Mouse (Mus musculus) layer of hippocampus, adult 9-10 months (tissue): ENCODE measurements around the gene Siae.

ENCODE experiments used
- DNase-seq: peaks from one replicate; pipeline ENCODE4 v3.0.0; 2022; ENCODE audit warnings: low spot score

Gene Siae

DNA sequence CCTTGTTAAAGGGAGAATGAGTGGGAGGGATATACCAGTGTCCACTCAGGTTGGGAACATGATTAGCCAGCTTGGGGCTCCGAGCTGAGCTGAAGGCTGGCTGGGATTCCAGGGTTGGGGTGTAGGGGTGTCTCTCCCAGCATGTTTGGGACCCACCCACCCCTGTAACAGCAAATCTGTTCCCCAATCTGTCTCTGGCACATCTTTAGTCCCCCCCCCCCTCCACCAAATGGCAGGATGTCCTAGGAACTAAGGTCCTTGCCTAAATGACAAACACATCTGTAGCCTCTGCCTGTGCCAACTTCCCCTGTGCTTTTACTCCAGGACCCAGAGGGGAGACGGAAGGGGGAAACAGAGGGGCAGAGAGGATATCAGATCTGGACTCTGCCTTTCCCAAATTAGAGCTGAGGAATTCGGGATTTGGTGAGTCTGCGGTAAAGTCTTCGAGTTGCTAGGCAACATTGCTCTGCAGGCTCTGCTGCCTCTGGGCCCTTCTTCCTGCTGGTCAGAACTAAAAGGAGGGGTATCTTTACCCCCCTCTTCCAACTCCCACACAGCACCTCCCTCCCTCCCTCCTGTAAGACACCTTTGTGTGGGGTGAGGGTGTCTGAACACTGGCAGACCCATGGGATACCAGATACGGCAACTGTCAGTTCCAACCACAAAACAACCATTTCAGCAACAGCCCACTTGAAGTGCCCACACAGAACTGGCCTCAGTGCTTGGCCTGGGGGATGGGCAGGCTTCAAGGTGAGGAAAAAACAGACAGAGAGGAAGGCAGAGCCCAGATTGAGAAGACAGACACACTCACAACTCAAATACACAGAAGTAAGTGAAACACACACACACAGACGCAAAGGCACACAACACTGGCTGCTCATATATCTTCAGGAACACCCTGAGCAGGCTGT is at the start of gene Siae:
Gene Siae, plus strand, starts transcription at position 861 of the 911 bp plus-strand sequence.
- no peak for DNase-seq

- no peak for DNase-seq
Observed at GRCm38 (mm10) chr9:37506023-37506422, 49.5 kb upstream of the Siae start.

DNA sequence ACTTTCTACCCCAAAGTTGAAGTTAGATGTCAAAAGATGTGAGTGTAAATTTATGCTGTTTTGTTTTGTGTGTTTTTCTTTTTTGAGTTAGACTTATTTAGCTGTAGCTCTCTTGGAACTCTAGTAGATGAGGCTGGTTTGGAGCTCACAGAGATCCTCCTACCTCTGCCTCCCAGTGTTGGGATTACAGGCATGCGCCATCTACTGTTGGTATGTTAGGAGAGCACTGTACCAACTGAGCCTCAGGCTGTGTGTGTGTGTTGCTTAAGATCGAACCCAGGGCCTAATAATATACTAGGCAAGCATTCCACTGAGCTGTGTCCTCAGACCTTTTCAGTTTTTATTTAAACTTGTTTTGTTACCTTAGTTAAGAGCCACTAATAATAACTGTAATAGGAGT is 43.4 kb upstream of the Siae start:
- DNase-seq = no peak

DNA sequence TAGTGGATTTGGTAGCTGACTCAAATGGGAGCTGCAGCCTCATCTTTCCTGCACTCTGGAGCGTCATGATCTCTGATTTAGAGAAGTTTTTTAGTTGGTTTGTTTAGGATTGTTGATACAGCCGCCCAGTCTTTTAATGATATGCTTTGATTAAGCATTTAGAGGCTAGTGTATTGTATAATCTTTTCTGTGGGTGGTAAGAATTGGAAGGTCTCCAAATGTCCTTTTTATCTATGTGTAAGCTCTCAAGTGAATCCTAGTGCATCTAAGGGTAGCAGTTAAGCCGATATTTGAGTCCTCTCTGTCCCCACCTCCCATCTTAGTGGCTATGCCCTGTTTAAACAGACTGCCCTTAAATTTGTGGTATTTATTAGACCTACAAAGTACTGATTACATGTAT is 41.0 kb upstream of the Siae start:
- no peak for DNase-seq

- DNase-seq = no peak
Observed at GRCm38 (mm10) chr9:37517467-37517866, 38.0 kb upstream of the Siae start.

DNA sequence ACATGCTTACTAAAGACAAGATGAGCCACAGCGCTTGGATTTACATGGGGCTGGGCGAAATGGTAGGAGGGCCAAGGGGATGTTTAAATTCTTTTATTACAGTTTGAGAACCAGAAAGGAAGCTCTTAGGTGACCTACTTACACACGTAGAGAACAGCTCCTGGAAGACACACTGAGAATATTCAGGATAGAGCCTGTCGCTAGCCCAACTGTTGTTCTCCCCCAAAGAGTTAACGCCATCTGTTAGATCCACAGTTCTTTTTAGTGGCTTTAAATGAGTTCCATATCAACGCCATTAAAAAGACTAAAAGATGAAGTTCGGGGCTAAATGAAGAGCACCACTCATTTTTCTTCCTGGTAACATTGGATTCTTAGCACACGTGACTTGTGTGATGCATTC is 36.5 kb upstream of the Siae start:
- no peak for DNase-seq

- no peak for DNase-seq
Observed at GRCm38 (mm10) chr9:37519995-37520394, 35.5 kb upstream of the Siae start.

DNA sequence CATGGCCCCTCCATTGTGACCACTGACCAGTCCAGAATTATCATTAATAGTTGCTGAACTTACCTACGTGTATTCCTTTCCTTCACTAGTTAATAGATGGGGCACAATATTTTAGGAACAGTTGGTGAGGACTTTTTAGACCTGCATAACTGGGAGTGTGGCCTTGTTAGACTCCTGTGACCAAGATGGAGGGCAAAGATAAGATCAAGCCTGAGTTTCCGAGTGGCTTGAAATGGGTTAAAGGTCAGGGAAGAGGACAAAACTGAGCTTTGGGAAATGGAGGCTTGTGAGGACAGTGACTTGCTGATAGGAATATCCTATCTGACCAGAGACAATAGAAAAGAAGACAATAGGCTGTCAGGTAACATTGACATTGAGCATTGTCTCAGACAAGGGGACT is 30.0 kb upstream of the Siae start:
- DNase-seq = no peak

- no peak for DNase-seq
Observed at GRCm38 (mm10) chr9:37526443-37527395, 28.8 kb upstream of the Siae start.

GRCm38 (mm10) chr9:37527396-37528224 is 27.9 kb upstream of the Siae start, which contains the start of gene Esam:
TSS of gene Esam (plus strand) at chr9:37528078.
- no peak for DNase-seq

- DNase-seq = no peak
Observed at GRCm38 (mm10) chr9:37528225-37528970, 27.1 kb upstream of the Siae start.

DNA sequence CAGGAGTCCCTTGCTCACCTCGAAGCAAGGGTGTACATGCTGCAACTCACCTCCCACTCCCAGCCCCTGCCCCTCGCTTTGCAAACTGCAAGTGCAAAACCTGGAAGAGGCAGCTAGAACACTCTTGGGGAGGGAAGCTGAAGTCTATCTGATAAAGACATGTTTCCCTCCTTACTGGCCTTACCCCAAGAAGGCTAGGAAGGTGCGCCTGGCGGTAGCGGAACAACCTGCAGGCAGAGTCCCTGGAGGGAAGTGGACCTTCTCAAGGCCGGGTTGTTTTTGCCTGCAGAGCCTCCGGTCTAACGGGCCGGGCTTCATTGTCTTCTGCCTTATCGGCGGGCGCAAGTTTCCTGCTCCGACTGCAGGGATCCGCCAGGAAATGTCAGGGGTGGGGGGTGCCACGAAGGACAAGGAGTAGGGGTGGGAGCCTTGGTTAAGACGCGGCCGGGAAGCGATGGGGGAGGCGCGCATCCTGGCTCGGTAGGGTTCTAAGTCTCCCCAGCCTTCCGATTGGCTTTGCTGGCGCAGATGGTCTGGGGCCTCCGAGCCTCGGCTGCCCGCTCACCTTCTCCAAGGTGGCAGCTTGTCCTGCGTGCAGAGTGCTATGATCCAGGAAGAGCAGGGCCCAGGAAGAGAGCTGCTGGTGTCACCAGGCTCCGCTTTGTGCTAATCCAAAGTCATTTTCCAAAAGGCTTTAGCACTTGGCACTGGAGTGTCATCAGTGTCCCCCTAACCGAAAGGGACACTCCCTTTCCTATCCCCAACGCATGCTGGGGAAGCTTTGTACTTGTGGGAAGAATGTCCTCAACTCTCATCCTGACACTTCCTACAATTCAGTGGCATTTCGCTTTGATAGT is 25.2 kb upstream of the Siae start:
- DNase-seq = no peak

DNA sequence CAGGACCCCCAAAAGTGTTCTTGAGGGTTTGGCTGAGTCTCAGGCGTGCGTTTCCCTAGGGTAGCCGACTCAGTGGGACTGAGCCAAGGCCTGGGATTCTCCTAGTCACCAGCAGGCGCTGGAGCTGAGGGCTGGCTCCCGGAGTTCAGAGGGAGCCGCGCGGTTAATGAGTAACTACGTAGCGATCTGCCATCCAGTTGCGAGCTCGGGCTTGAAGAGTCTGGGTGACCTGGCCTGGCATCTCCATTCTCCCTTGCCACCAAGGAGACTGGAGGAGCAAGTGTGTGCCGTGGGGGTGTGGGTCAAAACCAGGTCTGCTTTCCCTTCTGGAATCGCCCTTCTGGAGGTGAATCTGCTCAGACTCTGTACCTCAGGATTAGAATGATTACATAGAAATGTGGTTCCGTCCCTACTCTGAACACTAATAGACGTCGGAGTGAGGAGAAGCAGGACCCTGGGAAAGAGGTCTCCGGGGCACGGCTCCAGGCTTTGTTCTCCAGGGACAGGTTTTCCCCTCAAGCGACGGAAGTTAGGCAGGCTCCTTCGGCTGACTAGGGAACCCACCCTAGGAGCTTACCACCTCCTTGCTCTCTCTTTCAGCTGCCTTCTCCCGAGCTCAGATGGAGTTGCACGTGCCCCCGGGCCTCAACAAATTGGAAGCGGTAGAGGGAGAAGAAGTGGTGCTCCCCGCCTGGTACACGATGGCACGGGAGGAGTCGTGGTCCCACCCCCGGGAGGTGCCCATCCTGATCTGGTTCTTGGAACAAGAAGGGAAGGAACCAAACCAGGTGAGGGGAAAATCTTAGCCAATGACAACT is 24.4 kb upstream of the Siae start:
- no peak for DNase-seq

DNA sequence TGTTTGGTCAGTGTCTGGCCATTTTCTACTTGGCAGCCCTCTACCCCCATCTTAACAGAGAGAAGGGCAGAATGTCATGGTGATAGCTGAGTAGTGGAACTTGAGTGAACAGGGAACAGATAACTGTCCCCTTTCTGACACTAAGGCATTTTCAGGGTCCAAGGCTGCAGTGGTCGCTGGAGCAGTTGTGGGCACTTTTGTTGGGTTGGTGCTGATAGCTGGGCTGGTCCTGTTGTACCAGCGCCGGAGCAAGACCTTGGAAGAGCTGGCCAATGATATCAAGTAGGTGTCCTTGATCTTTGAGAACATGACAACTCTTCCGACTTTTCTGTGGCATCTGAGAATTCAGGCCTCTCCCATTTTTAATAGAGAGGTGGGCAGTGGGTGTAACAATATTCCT is 18.6 kb upstream of the Siae start:
- no peak for DNase-seq

GRCm38 (mm10) chr9:37537658-37538250 is 17.7 kb upstream of the Siae start:
- DNase-seq = no peak

DNA sequence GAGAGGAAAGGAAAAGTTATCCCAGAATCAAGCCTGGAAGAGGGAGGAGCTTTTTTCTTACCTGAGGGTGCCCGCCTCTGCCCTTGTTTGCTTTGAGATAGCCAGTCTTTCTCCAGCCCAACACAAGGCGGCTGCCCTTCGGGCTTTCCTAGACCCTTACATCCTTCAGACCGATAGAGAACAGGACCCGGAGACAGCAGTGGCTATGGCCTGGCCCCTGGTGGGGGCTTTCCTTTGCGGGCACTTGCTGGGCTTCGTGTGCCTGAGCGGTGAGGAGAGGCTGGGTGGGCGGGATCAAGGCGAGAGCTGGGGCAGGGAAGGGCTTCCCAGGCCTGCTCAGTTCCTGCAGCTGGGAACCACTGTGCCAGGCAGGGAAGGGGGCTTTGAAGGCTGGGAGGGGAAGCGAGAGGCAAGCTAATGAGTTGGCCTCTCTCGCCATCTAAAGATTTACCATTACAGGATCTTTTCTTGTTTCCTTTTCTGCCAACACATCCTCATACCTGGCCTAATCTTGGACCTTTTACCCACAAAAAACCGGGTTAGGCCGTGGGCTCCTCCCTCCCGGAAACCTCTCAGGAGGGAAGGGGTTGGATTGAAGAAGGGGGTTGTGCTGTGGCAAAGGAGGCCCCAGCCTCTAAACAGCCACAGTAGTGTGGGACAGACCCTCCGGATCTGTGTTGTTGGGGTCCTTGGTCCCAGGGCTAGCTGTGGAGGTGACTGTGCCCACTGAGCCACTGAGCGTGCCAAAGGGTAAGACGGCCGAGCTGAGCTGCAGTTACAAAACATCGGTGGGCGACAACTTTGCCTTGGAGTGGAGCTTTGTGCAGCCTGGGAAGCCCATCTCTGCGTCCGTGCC is 16.1 kb upstream of the Siae start, which contains the start of gene Vsig2:
Gene Vsig2, plus strand, starts transcription at position 86 of the 856 bp plus-strand sequence.
- no peak for DNase-seq

DNA sequence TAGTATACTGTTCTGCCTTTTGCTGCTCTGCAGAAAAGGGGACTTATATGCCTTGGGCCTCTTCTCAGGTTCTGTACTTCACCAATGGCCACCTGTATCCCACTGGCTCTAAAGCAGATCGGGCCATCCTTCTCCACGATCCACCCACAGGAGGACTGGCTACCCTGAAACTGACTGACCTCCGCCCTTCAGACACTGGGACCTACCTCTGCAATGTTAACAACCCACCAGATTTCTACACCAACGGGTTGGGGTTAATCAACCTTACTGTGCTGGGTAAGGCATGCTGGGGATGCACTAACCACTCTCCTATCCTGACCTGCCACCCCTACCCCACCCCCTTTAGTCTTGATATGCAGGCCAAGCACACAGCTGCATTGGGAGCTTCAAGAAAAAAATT is 15.3 kb upstream of the Siae start:
- DNase-seq = no peak
